Mouse (Mus musculus): Measurements from ENCODE around the gene Serinc5. TPM values are rescaled to one million over a fixed set of nuclear protein-coding genes. Genes with fewer than 3 reads are reported as not detected.

Gene Serinc5
- 11.0 and 13.6 TPM in 2 replicates for polyA plus RNA-seq (2015; fragmentation: Nextera tagmentation; extraction: Ambion mirVana)

- Histone ChIP-seq H3K9ac (ENCODE audit: low read length) (peak within 1 kb of the TSS; percentile 90), H3K9me3 (replicated peaks; ENCODE audit: control insufficient read depth, low read length) (no peaks in the 10 kb centered on the region), H3K4me1 (ENCODE audit: control insufficient read depth, insufficient read depth, low read length) (peaks cover 21% of the 10 kb centered on the region), H3K36me3 (ENCODE audit: control insufficient read depth, insufficient read depth) (no peaks in the 10 kb centered on the region), H3K4me2 (ENCODE audit: low read depth, low read length) (peak within 1 kb of the TSS; percentile 98), H3K27me3 (ENCODE audit: control insufficient read depth, insufficient read depth, low read length) (no peaks in the 10 kb centered on the region), H3K27ac (ENCODE audit: low read length) (peak within 1 kb of the TSS; percentile 96), H3K4me3 (ENCODE audit: low read length) (peak within 1 kb of the TSS; percentile 87)
- under 1% methylated on average over 55 of the region's 55 CpGs for WGBS
- peak; percentile 96 for ATAC-seq (replicated peaks; ENCODE audit: extremely low read depth, insufficient read depth, low FRiP score)
These were observed at the start of gene Serinc5 for GRCm38 (mm10) chr13:92610311-92611221. Gene Serinc5 (plus strand): TSS chr13:92611091.

GRCm38 (mm10) chr13:92576072-92576471 is 34.8 kb upstream of the Serinc5 start, which contains the start of gene Spz1:
Gene Spz1 (minus strand): TSS chr13:92576172.
- no peak for ATAC-seq (replicated peaks; ENCODE audit: extremely low read depth, insufficient read depth, low FRiP score)
- Histone ChIP-seq H3K36me3 (ENCODE audit: control insufficient read depth, insufficient read depth) (no peaks in the 10 kb centered on the region), H3K9ac (ENCODE audit: low read length) (no peak within 1 kb of the TSS), H3K4me3 (ENCODE audit: low read length) (no peak within 1 kb of the TSS), H3K27me3 (ENCODE audit: control insufficient read depth, insufficient read depth, low read length) (no peaks in the 10 kb centered on the region), H3K4me2 (ENCODE audit: low read depth, low read length) (no peak within 1 kb of the TSS), H3K27ac (ENCODE audit: low read length) (no peak within 1 kb of the TSS), H3K9me3 (replicated peaks; ENCODE audit: control insufficient read depth, low read length) (no peaks in the 10 kb centered on the region), H3K4me1 (ENCODE audit: control insufficient read depth, insufficient read depth, low read length) (peaks cover 6% of the 10 kb centered on the region)

- Histone ChIP-seq H3K27ac (ENCODE audit: low read length) (no peak overlapping the region), H3K36me3 (ENCODE audit: control insufficient read depth, insufficient read depth) (no peaks in the 10 kb centered on the region), H3K4me1 (ENCODE audit: control insufficient read depth, insufficient read depth, low read length) (peaks cover 6% of the 10 kb centered on the region), H3K9me3 (replicated peaks; ENCODE audit: control insufficient read depth, low read length) (no peaks in the 10 kb centered on the region), H3K27me3 (ENCODE audit: control insufficient read depth, insufficient read depth, low read length) (no peaks in the 10 kb centered on the region), H3K4me2 (ENCODE audit: low read depth, low read length) (no peak overlapping the region), H3K9ac (ENCODE audit: low read length) (no peak overlapping the region), H3K4me3 (ENCODE audit: low read length) (no peak overlapping the region)
- WGBS = 58% methylated on average over 6 of the region's 6 CpGs
- ATAC-seq (replicated peaks; ENCODE audit: extremely low read depth, insufficient read depth, low FRiP score) = no peak
These were observed 34.2 kb upstream of the Serinc5 start for GRCm38 (mm10) chr13:92576688-92577087.

GRCm38 (mm10) chr13:92578210-92578609 is 32.7 kb upstream of the Serinc5 start:
- H3K4me2 ChIP-seq (ENCODE audit: low read depth, low read length) = no peak overlapping the region
- WGBS = 72% methylated on average over 4 of the region's 4 CpGs
- H3K4me1 ChIP-seq (ENCODE audit: control insufficient read depth, insufficient read depth, low read length) = peaks cover 6% of the 10 kb centered on the region
- no peaks in the 10 kb centered on the region for H3K27me3 ChIP-seq (ENCODE audit: control insufficient read depth, insufficient read depth, low read length)
- ATAC-seq (replicated peaks; ENCODE audit: extremely low read depth, insufficient read depth, low FRiP score) = no peak
- no peak overlapping the region for H3K4me3 ChIP-seq (ENCODE audit: low read length)
- H3K27ac ChIP-seq (ENCODE audit: low read length) = no peak overlapping the region
- no peaks in the 10 kb centered on the region for H3K9me3 ChIP-seq (replicated peaks; ENCODE audit: control insufficient read depth, low read length)
- H3K36me3 ChIP-seq (ENCODE audit: control insufficient read depth, insufficient read depth) = no peaks in the 10 kb centered on the region
- H3K9ac ChIP-seq (ENCODE audit: low read length) = no peak overlapping the region

- Histone ChIP-seq H3K4me1 (ENCODE audit: control insufficient read depth, insufficient read depth, low read length) (peaks cover 6% of the 10 kb centered on the region), H3K4me3 (ENCODE audit: low read length) (no peak overlapping the region), H3K36me3 (ENCODE audit: control insufficient read depth, insufficient read depth) (no peaks in the 10 kb centered on the region), H3K27ac (ENCODE audit: low read length) (peak overlapping the region; percentile 67), H3K27me3 (ENCODE audit: control insufficient read depth, insufficient read depth, low read length) (no peaks in the 10 kb centered on the region), H3K9me3 (replicated peaks; ENCODE audit: control insufficient read depth, low read length) (no peaks in the 10 kb centered on the region), H3K9ac (ENCODE audit: low read length) (0 out of 2 replicates have a peak overlapping the region, but pooled peaks have one; percentile 50), H3K4me2 (ENCODE audit: low read depth, low read length) (peak overlapping the region; percentile 46; the same call in 1 of the 2 replicates)
- peak; percentile 58 for ATAC-seq (replicated peaks; ENCODE audit: extremely low read depth, insufficient read depth, low FRiP score)
- 22% methylated on average over 10 of the region's 10 CpGs for WGBS
These were observed 30.5 kb upstream of the Serinc5 start for GRCm38 (mm10) chr13:92580220-92581043.

GRCm38 (mm10) chr13:92584094-92584717 is 26.7 kb upstream of the Serinc5 start:
- Histone ChIP-seq H3K9me3 (replicated peaks; ENCODE audit: control insufficient read depth, low read length) (no peaks in the 10 kb centered on the region), H3K4me2 (ENCODE audit: low read depth, low read length) (no peak overlapping the region), H3K36me3 (ENCODE audit: control insufficient read depth, insufficient read depth) (no peaks in the 10 kb centered on the region), H3K4me1 (ENCODE audit: control insufficient read depth, insufficient read depth, low read length) (peaks cover 7% of the 10 kb centered on the region), H3K4me3 (ENCODE audit: low read length) (no peak overlapping the region), H3K27ac (ENCODE audit: low read length) (0 out of 2 replicates have a peak overlapping the region, but pooled peaks have one; percentile 5), H3K27me3 (ENCODE audit: control insufficient read depth, insufficient read depth, low read length) (no peaks in the 10 kb centered on the region), H3K9ac (ENCODE audit: low read length) (no peak overlapping the region)
- ATAC-seq (replicated peaks; ENCODE audit: extremely low read depth, insufficient read depth, low FRiP score) = no peak
- 55% methylated on average over 8 of the region's 8 CpGs for WGBS

GRCm38 (mm10) chr13:92588704-92589103 is 22.2 kb upstream of the Serinc5 start:
- 66% methylated on average over 3 of the region's 3 CpGs for WGBS
- no peak for ATAC-seq (replicated peaks; ENCODE audit: extremely low read depth, insufficient read depth, low FRiP score)
- H3K4me2 ChIP-seq (ENCODE audit: low read depth, low read length) = no peak overlapping the region
- H3K27ac ChIP-seq (ENCODE audit: low read length) = no peak overlapping the region
- H3K27me3 ChIP-seq (ENCODE audit: control insufficient read depth, insufficient read depth, low read length) = no peaks in the 10 kb centered on the region
- peaks cover 11% of the 10 kb centered on the region for H3K4me1 ChIP-seq (ENCODE audit: control insufficient read depth, insufficient read depth, low read length)
- no peak overlapping the region for H3K9ac ChIP-seq (ENCODE audit: low read length)
- no peaks in the 10 kb centered on the region for H3K36me3 ChIP-seq (ENCODE audit: control insufficient read depth, insufficient read depth)
- H3K4me3 ChIP-seq (ENCODE audit: low read length) = no peak overlapping the region
- H3K9me3 ChIP-seq (replicated peaks; ENCODE audit: control insufficient read depth, low read length) = no peaks in the 10 kb centered on the region

- no peaks in the 10 kb centered on the region for H3K36me3 ChIP-seq (ENCODE audit: control insufficient read depth, insufficient read depth)
- no peak overlapping the region for H3K4me3 ChIP-seq (ENCODE audit: low read length)
- H3K4me1 ChIP-seq (ENCODE audit: control insufficient read depth, insufficient read depth, low read length) = peaks cover 11% of the 10 kb centered on the region
- H3K27me3 ChIP-seq (ENCODE audit: control insufficient read depth, insufficient read depth, low read length) = no peaks in the 10 kb centered on the region
- no peak overlapping the region for H3K27ac ChIP-seq (ENCODE audit: low read length)
- no peak overlapping the region for H3K4me2 ChIP-seq (ENCODE audit: low read depth, low read length)
- no peak for ATAC-seq (replicated peaks; ENCODE audit: extremely low read depth, insufficient read depth, low FRiP score)
- no peaks in the 10 kb centered on the region for H3K9me3 ChIP-seq (replicated peaks; ENCODE audit: control insufficient read depth, low read length)
- H3K9ac ChIP-seq (ENCODE audit: low read length) = no peak overlapping the region
These were observed 21.6 kb upstream of the Serinc5 start for GRCm38 (mm10) chr13:92589255-92589654.
